Comparison of ENCODE assay signal across 29 mouse cellular contexts in the genomic region with DNA sequence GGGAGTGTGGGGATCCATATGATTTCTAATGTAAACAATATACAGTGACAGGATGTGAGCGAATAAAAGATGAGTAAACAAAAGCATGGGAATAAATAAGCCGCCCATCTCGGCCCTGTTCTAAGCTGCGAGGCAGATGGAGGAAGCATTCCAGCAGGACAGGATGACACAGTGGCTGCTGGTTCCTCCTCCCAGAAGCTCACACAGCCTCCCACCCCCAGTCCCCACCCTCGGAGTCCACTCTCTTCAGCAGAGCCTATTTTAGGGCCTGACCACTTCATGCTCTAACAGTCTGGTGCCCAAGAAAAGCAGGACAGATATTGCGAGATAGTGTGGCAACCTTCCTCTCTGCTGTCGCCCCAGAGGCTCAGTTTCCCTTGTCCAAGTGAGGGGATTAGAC. TPM values are rescaled to one million over a fixed set of nuclear protein-coding genes. Genes with fewer than 3 reads are reported as not detected.
A peak's percentile ranks its signal among the peaks of the same experiment; 100 is the strongest.
DNase-seq lines count a peak whose midpoint lies in the region; ATAC-seq and TF ChIP-seq lines count a peak whose summit lies in the region.
"Had no signal": no experiment of that assay in that cellular context is flagged by ENCODE, and none has a peak within 500 bp of the region (broad histone marks: within the 10 kb centered on the region; RNA-seq: fewer than 3 reads in every experiment).

No protein-coding gene starts in this region.

- H3K4me1 ChIP-seq in lung, embryonic 14.5 days (ENCODE audit: insufficient read depth) = no peaks in the 10 kb centered on the region
- H3K4me1 ChIP-seq: embryonic facial prominence, embryonic 12.5 days; embryonic facial prominence, embryonic 15.5 days; heart, embryonic 15.5 days had no signal

- no peaks in the 10 kb centered on the region for H3K27me3 ChIP-seq in lung, embryonic 14.5 days (ENCODE audit: insufficient read depth, low read length)
- H3K27me3 ChIP-seq: embryonic facial prominence, embryonic 12.5 days; embryonic facial prominence, embryonic 15.5 days; heart, embryonic 15.5 days; Patski had no signal

- no peak overlapping the region for H3K4me3 ChIP-seq in lung, embryonic 14.5 days (ENCODE audit: low read depth, low read length)
- H3K4me3 ChIP-seq: embryonic facial prominence, embryonic 12.5 days; embryonic facial prominence, embryonic 15.5 days; heart, embryonic 10.5 days; heart, embryonic 15.5 days had no signal

- no peaks in the 10 kb centered on the region for H3K9me3 ChIP-seq in lung, embryonic 14.5 days (ENCODE audit: low read depth, low read length)
- H3K9me3 ChIP-seq: embryonic facial prominence, embryonic 12.5 days; embryonic facial prominence, embryonic 15.5 days; G1E; heart, embryonic 10.5 days; heart, embryonic 15.5 days had no signal

- H3K27ac ChIP-seq in lung, embryonic 14.5 days (ENCODE audit: low read depth) = no peak overlapping the region
- H3K27ac ChIP-seq: embryonic facial prominence, embryonic 12.5 days; embryonic facial prominence, embryonic 15.5 days; heart, embryonic 10.5 days; heart, embryonic 15.5 days; hindbrain, embryonic 14.5 days; hindbrain, postnatal 0 days had no signal

- no peak overlapping the region for H3K9ac ChIP-seq in lung, embryonic 14.5 days
- H3K9ac ChIP-seq: embryonic facial prominence, embryonic 12.5 days; embryonic facial prominence, embryonic 15.5 days; forebrain, postnatal 0 days; heart, embryonic 15.5 days; hindbrain, embryonic 14.5 days had no signal

- no peak overlapping the region for H3K4me2 ChIP-seq in lung, embryonic 14.5 days
- H3K4me2 ChIP-seq: embryonic facial prominence, embryonic 12.5 days; embryonic facial prominence, embryonic 15.5 days; heart, embryonic 15.5 days; hindbrain, embryonic 14.5 days had no signal

- 45% methylated on average over 7 of the region's 7 CpGs for WGBS in lung, embryonic 14.5 days

- DNase-seq in heart, adult 11 months = peak; percentile 50
- no peak for DNase-seq in heart, postnatal 25 days (ENCODE audit: low spot score)
- no peak for DNase-seq in lung, embryonic 14.5 days
- no peak for DNase-seq in lung, postnatal 36 days
- DNase-seq in testis, postnatal 10 days (ENCODE audit: low spot score) = peak; percentile 23
- no peak for DNase-seq in testis, postnatal 14 days (ENCODE audit: low spot score)
- peak; percentile 27 for DNase-seq in telencephalon, adult 2 months (ENCODE audit: low read depth, low spot score)
- DNase-seq: adrenal gland, postnatal 10 days; adrenal gland, postnatal 36 days; B cell, adult 2 months; cerebellum, adult 11 months; cerebellum, adult 2 months; cerebellum, adult 9-11 months; cerebellum, postnatal 25 days; forebrain, postnatal 0 days; gastrocnemius, postnatal 10 days; gastrocnemius, postnatal 36 days; heart, postnatal 10 days; heart, postnatal 4 days had no signal

- no peaks in the 10 kb centered on the region for H3K36me3 ChIP-seq in lung, embryonic 14.5 days (ENCODE audit: insufficient read depth)
- H3K36me3 ChIP-seq: embryonic facial prominence, embryonic 12.5 days; embryonic facial prominence, embryonic 15.5 days; G1E; heart, embryonic 10.5 days; heart, embryonic 15.5 days had no signal

- TF ChIP-seq CTCF in lung, embryonic 14.5 days (IDR thresholded peaks at IDR 0.05; ENCODE audit: low read depth) = no peak

- ATAC-seq in lung, embryonic 14.5 days (ENCODE audit: insufficient read depth) = peak; percentile 24; the same call in 1 of the 2 replicates
- ATAC-seq: forebrain, embryonic 14.5 days; forebrain, postnatal 0 days; hindbrain, postnatal 0 days; inflammation-experienced regulatory T-cells, adult 6 months; Patski had no signal

- intact Hi-C loops in heart, postnatal 25 days (cut with DNase I) = loop anchor here (5.0 kb wide), 1 partner anchor 75 kb away; no protein-coding TSS in a partner anchor

RNA-seq across cellular contexts. Expression of gene Ric3, which starts 14.1 kb away (rescaled TPM):
- total RNA-seq in heart, postnatal 25 days (2021) = under 1 TPM; 0.70 to 0.89 TPM
- 1.1 and 1.7 TPM in 2 replicates for polyA plus RNA-seq in lung, embryonic 14.5 days (2014; fragmentation: Nextera tagmentation; extraction: Ambion mirVana)
- polyA plus RNA-seq: G1E; inflammation-experienced regulatory T-cells, adult 6 months had no signal

Comparison
In these comparisons a context has a peak if more than half of its experiments do, and no peak if none do; other contexts are left out.
1. DNase-seq: peak in heart, adult 11 months (single experiment), testis, postnatal 10 days (single experiment) and telencephalon, adult 2 months (single experiment); none in heart, postnatal 25 days (single experiment), lung, embryonic 14.5 days (single experiment), lung, postnatal 36 days (single experiment) and testis, postnatal 14 days (single experiment).